Mouse (Mus musculus) right cerebral cortex, adult 2 months (tissue): ENCODE data around the gene Ndufa5.
A peak's percentile ranks its signal among the peaks of the same experiment; 100 is the strongest.

Experiments
- DNase-seq, 2 experiments: peaks; one replicate each; pipeline ENCODE4 v3.0.0; 2021 to 2022; ENCODE audit warnings: low spot score in 2 of 2

Ndufa5 gene

GRCm38 (mm10) chr6:24527155-24528063 lies at the start of gene Ndufa5:
TSS of gene Ndufa5 (minus strand) at chr6:24528013.
- DNase-seq = peak; percentile 88 to 90

DNA sequence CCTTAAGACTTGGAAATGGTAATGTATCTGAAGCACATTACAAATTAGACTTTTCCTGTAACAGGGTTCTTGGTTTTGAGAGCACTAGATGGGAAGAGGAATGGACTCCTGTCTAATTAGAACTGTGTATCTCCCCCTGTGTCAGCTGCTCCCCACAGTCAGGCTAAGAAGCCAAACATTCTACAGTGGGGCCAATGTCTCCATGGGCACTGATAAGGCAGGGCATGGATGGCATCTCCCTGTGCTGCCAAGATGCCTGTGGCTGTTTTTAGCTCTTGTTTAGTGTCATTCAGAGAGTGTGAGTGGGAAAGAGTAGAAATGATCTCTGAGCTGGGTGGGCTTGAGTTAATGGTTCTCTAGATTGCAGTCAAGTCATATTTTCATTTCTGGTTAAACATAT lies 45.5 kb upstream of the Ndufa5 start:
- no peak for DNase-seq

DNA sequence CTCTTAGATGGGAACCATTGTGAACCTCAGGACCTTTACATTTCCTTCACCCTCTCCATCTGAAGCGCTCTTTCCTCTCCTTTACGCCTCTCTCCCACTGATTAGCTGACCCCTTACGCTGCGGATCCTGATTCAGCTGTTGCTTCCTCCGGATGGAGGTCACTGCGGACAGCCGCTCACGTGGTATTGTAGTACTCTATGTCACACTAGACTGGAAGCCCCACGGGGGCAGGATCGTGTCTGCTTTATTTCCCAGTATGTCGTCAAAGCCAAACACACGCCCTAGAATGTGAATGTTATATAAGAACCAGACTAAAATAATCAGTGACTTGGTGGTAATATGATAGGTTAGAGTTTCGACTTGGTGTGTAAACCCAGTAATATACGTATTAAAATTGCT lies 44.6 kb upstream of the Ndufa5 start:
- DNase-seq = no peak

GRCm38 (mm10) chr6:24571126-24571525 lies 43.3 kb upstream of the Ndufa5 start:
- DNase-seq = no peak

GRCm38 (mm10) chr6:24570278-24570677 lies 42.5 kb upstream of the Ndufa5 start:
- DNase-seq = no peak

GRCm38 (mm10) chr6:24569711-24570110 lies 41.9 kb upstream of the Ndufa5 start:
- no peak for DNase-seq

- no peak for DNase-seq
These were observed 41.1 kb upstream of the Ndufa5 start for GRCm38 (mm10) chr6:24568963-24569362.

DNA sequence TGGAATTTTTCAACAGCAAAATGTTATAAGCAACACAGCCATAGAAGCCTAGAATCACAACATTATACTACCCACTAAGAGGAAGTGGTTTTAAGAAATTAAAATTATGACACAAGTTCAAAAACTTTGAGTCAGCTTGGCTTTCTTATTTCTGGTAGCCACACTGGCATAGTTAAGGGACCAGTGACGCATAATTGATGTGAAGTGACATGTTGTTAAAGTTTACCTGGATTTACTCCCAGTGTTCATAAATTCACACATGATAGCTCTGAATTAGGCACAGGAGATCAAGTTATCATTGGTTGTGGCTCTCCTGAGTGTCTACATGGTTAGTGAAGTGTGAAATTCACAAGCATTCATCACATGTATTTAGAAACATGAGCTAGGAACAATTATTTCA lies 37.1 kb upstream of the Ndufa5 start:
- DNase-seq = no peak

GRCm38 (mm10) chr6:24564081-24564480 lies 36.3 kb upstream of the Ndufa5 start:
- DNase-seq = peak in 1 of 2 experiments; percentile 40

- no peak for DNase-seq
These were observed 27.7 kb upstream of the Ndufa5 start for GRCm38 (mm10) chr6:24555488-24555887.

GRCm38 (mm10) chr6:24554427-24555086 lies 26.7 kb upstream of the Ndufa5 start:
- no peak for DNase-seq

DNA sequence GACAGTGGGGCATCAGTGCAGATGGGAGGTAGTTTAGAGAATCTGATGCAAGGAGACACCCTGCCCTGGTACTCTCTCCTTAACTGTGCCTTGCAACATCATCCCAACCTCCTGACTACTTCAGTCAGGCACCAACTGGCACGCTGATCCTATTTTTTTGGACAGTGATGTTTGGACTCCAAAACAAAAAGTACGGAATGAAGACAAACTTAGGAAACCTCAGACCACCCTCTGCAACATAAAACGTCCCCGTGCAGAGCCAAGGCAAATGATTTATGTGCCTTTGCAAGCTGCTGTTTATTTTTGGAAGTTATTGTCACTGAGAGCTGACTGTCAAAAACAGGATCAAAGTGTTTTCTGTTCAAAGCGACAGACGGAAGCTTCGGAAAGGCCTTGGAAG lies 24.2 kb upstream of the Ndufa5 start:
- no peak for DNase-seq

DNA sequence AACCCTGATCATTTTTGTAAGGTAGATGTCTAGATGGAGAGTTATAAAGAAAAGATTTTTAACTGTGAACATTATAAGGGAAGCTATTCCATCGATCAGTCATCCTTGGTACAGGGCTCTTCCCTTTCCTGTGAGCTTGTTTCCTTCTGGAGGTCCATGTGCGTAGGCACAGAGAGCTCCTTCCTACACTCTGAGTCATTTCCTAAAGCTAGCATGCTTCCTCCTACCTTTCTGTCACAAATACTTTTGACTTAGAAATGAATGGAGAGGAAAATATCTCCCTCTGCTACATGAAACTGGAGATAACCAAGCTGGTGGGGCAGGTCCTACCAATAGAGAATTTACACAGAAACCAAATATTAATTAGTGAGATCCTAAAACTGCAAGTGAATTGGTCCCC lies 22.0 kb upstream of the Ndufa5 start:
- peak in 1 of 2 experiments; percentile 28 for DNase-seq

- no peak for DNase-seq
These were observed 19.1 kb upstream of the Ndufa5 start for GRCm38 (mm10) chr6:24546716-24547420.

DNA sequence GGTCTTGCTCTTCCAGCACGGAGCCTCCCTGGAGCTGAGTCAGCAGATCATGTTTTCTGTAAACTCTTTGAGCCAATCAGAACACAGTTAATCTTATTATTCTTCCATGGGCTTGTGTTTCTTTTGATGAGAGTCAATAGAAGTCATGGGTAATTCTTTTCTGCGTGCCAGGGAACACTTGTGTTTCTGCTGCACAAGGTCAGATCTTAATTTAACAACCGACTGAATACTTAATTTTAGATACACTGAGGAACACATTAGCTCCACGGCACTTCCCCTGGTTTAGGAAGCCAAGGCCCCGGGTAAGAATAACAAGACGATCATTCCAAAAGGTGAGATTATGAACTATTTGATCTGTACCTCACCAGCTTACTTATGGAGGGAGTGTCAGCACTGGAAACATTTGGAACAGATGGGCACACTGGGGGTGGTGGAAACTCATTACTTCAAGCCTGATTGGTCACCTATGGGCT lies 15.3 kb upstream of the Ndufa5 start:
- DNase-seq = no peak

GRCm38 (mm10) chr6:24542393-24542792 lies 14.6 kb upstream of the Ndufa5 start:
- no peak for DNase-seq

DNA sequence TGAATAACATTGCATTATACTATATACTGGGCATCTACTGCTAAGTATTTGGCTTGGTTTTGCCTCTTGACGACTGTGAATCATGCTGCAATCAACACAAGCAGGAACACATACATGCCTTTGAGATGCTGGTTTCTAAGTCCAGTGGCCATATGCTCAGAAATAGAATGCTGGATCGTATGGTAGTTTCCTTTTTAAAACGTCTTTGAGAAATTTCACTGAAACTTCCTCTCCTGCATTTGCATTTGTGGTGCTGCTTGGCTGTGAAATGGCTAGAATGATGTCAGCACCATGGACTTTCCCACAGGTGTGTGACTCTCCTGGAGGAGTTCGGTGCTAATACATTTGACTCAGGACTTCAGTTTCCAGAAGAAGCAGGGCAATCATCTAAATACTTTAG lies 12.3 kb upstream of the Ndufa5 start:
- no peak for DNase-seq

- no peak for DNase-seq
These were observed 10.6 kb upstream of the Ndufa5 start for GRCm38 (mm10) chr6:24538435-24538834.

GRCm38 (mm10) chr6:24532804-24533203 lies 5.0 kb upstream of the Ndufa5 start:
- DNase-seq = no peak

GRCm38 (mm10) chr6:24530711-24531420 lies 3.1 kb upstream of the Ndufa5 start:
- no peak for DNase-seq

DNA sequence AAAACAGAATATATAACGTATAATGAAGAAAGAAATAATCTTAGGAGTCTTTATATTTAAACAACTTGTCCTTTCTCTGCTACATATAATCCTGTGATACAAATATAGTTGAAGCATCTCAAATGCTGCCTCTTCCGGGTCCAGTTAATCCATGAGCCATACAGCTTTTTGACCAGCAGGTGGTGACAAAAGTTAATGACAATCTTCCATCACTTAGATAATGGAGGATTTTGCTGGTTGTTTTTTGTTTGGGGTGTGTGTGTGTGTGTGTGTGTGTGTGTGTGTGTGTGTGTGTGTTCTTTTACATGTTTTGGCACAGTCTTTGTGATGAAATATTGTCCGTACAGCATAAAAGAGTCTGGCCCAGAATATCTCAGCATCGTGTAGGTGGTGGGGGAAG lies 2.4 kb upstream of the Ndufa5 start:
- DNase-seq = peak; percentile 61 to 70

DNA sequence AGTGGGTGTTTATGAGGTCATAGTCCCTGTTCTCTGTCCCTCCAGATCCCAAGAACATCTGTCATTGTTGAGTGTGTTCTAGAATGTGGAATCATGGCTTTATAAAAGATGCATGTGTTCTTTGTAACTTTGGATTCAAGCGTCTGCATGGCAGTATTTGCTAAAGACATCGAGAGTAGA lies 141 bp upstream of the Ndufa5 start, which contains the start of gene Asb15:
Gene Asb15, plus strand, starts transcription at position 81 of the 180 bp plus-strand sequence.
- no peak for DNase-seq
